Mouse (Mus musculus) CH12.LX (cell line): ENCODE data around the gene Olfr1495. TPM values are rescaled to one million over a fixed set of nuclear protein-coding genes. Genes with fewer than 3 reads are reported as not detected.

Experiments
- DNase-seq: peaks from one replicate; pipeline ENCODE4 v3.0.0-alpha.2; 2013; ENCODE audit errors: extremely low read depth
- H3K27ac ChIP-seq: 2 replicates; pipeline ENCODE4 v1.5.1; 2012; ENCODE audit warnings: low read depth, mild to moderate bottlenecking, control low read depth, moderate library complexity; ENCODE audit not compliant: insufficient read depth
- H3K27me3 ChIP-seq: replicated peaks from 2 replicates; pipeline ENCODE3; 2012; ENCODE audit warnings: inconsistent platforms
- H3K36me3 ChIP-seq, 2 experiments: replicated peaks in 1 of 2; 2 replicates each; pipeline versions ENCODE3 to v1.6.1; 2012; ENCODE audit warnings: inconsistent platforms in 1 of 2, low read length in 1 of 2, mild to moderate bottlenecking in 1 of 2, mixed read lengths in 1 of 2, moderate library complexity in 1 of 2; ENCODE audit not compliant: control insufficient read depth in 1 of 2, insufficient read depth in 1 of 2
- H3K4me1 ChIP-seq, 2 experiments: 2 replicates each; pipeline ENCODE4 v1.6.1; 2012; ENCODE audit warnings: inconsistent platforms in 1 of 2, moderate library complexity in 1 of 2; ENCODE audit not compliant: insufficient read depth in 2 of 2, control insufficient read depth in 1 of 2
- H3K4me2 ChIP-seq: 2 replicates; pipeline ENCODE4 v1.6.1; 2012; ENCODE audit warnings: low read depth, mild to moderate bottlenecking, control low read depth; ENCODE audit not compliant: poor library complexity, insufficient read depth, severe bottlenecking
- H3K4me3 ChIP-seq, 3 experiments: fragments of 150-350 bp in 1 of 3; sonication (generic) in 1 of 3; replicated peaks in 1 of 3; 2 replicates each; pipeline versions ENCODE3 to v1.5.1; 2011 to 2012; ENCODE audit warnings: low read depth in 2 of 3, low read length in 2 of 3, mild to moderate bottlenecking in 2 of 3, moderate library complexity in 2 of 3, control low read depth in 1 of 3, improper control_type of control experiment in 1 of 3, inconsistent platforms in 1 of 3, mixed read lengths in 1 of 3; ENCODE audit not compliant: poor library complexity in 1 of 3
- H3K79me2 ChIP-seq: replicated peaks from 2 replicates; pipeline ENCODE4 v1.6.1; 2012; ENCODE audit warnings: mild to moderate bottlenecking, moderate library complexity; ENCODE audit not compliant: control insufficient read depth, poor library complexity, insufficient read depth, severe bottlenecking; ENCODE audit errors: extremely low read depth
- H3K9ac ChIP-seq: 2 replicates; pipeline ENCODE4 v1.6.1; 2012; ENCODE audit warnings: low read depth, mild to moderate bottlenecking, control low read depth, moderate library complexity; ENCODE audit not compliant: insufficient read depth
- H3K9me3 ChIP-seq: replicated peaks from 2 replicates; pipeline ENCODE3; 2012; ENCODE audit warnings: low read length, inconsistent platforms, mixed read lengths
- BHLHE40 ChIP-seq: IDR thresholded peaks from 2 replicates; pipeline ENCODE4 v1.6.1; 2011; ENCODE audit warnings: mild to moderate bottlenecking, low read depth, low read length, improper control_type of control experiment
- CTCF ChIP-seq, 2 experiments: IDR thresholded peaks in 1 of 2; conservative IDR thresholded peaks in 1 of 2; 2 replicates each; pipeline ENCODE4 v1.5.1; 2011 to 2012; ENCODE audit warnings: low read depth in 2 of 2, low read length in 2 of 2, improper control_type of control experiment in 1 of 2, inconsistent platforms in 1 of 2, mild to moderate bottlenecking in 1 of 2, moderate library complexity in 1 of 2
- E2F4 ChIP-seq: IDR thresholded peaks from 2 replicates; pipeline ENCODE4 v1.6.1; 2011; ENCODE audit warnings: low read depth, low read length, improper control_type of control experiment; ENCODE audit not compliant: insufficient replicate concordance
- ETS1 ChIP-seq: conservative IDR thresholded peaks from 2 replicates; pipeline ENCODE4 v1.6.1; 2012; ENCODE audit warnings: low read depth, mild to moderate bottlenecking, inconsistent platforms, low read length, improper control_type of control experiment, moderate library complexity
- GABPA ChIP-seq: IDR thresholded peaks from 2 replicates; pipeline ENCODE4 v1.6.1; 2012; ENCODE audit warnings: low read depth, low read length, improper control_type of control experiment, inconsistent platforms; ENCODE audit not compliant: insufficient replicate concordance
- MAZ ChIP-seq: IDR thresholded peaks from 2 replicates; pipeline ENCODE4 v1.6.1; 2012; ENCODE audit warnings: low read depth, mild to moderate bottlenecking, inconsistent platforms, low read length, improper control_type of control experiment, moderate library complexity
- MEF2A ChIP-seq: IDR thresholded peaks from 2 replicates; pipeline ENCODE4 v1.6.1; 2014; ENCODE audit warnings: low read depth, mild to moderate bottlenecking, inconsistent platforms, low read length, improper control_type of control experiment, borderline replicate concordance
- MXI1 ChIP-seq: IDR thresholded peaks from 2 replicates; pipeline ENCODE4 v1.6.1; 2011; ENCODE audit warnings: mild to moderate bottlenecking, low read depth, low read length, improper control_type of control experiment
- NRF1 ChIP-seq: IDR thresholded peaks from 2 replicates; pipeline ENCODE4 v1.6.1; 2014; ENCODE audit warnings: low read depth, mild to moderate bottlenecking, inconsistent platforms, low read length, improper control_type of control experiment, moderate library complexity
- POLR2A ChIP-seq: IDR thresholded peaks from 2 replicates; pipeline ENCODE4 v1.6.1; 2011; ENCODE audit warnings: low read depth, mild to moderate bottlenecking, improper control_type of control experiment, low read length
- RAD21 ChIP-seq: IDR thresholded peaks from 2 replicates; pipeline ENCODE4 v1.6.1; 2011; ENCODE audit warnings: low read depth, mild to moderate bottlenecking, low read length, improper control_type of control experiment, moderate library complexity
- RCOR1 ChIP-seq: conservative IDR thresholded peaks from 2 replicates; pipeline ENCODE4 v1.6.1; 2012; ENCODE audit warnings: low read depth, mild to moderate bottlenecking, inconsistent platforms, low read length, improper control_type of control experiment
- SMC3 ChIP-seq: IDR thresholded peaks from 2 replicates; pipeline ENCODE4 v1.6.1; 2011; ENCODE audit warnings: low read depth, low read length, improper control_type of control experiment
- TCF12 ChIP-seq: IDR thresholded peaks from 2 replicates; pipeline ENCODE4 v1.6.1; 2014; ENCODE audit warnings: low read depth, mild to moderate bottlenecking, inconsistent platforms, low read length, improper control_type of control experiment
- ZKSCAN1 ChIP-seq: IDR thresholded peaks from 2 replicates; pipeline ENCODE4 v1.6.1; 2012; ENCODE audit warnings: low read depth, inconsistent platforms, low read length, improper control_type of control experiment, borderline replicate concordance
- dilution Hi-C: fragments of 300-500 bp; cut with MboI; formaldehyde crosslinking; loops from 2 replicates; pipeline ENCODE4 v1.14.3; 2020; ENCODE audit warnings: low sequenced_read_pairs; ENCODE audit not compliant: extremely low pct_unique_long_range_greater_than_20kb, extremely low pct_ligation_motif_present
- in situ Hi-C: fragments of 300-500 bp; cut with MboI; formaldehyde crosslinking; loops from 3 replicates; pipeline ENCODE4 v1.14.3; 2019; ENCODE audit warnings: low sequenced_read_pairs, low pct_ligation_motif_present, low pct_unique_long_range_greater_than_20kb, mixed read lengths
- polyA plus RNA-seq: library from polyadenylated mRNA; unstranded; fragments of >175 nt; gene quantifications from 2 replicates; pipeline ENCODE4 v1.2.1, GENCODE M21; 2012; ENCODE audit warnings: low read depth; ENCODE audit not compliant: insufficient read length
- total RNA-seq, 2 experiments: library from RNA; depleted of rRNA; stranded (reverse); fragments of 300-350 nt in 1 of 2; fragments of >200 nt in 1 of 2; gene quantifications; 2 replicates each; pipeline ENCODE4 v1.2.3; 2012 to 2014

Gene Olfr1495
- total and polyA plus RNA-seq, 3 experiments, result not detected

DNA sequence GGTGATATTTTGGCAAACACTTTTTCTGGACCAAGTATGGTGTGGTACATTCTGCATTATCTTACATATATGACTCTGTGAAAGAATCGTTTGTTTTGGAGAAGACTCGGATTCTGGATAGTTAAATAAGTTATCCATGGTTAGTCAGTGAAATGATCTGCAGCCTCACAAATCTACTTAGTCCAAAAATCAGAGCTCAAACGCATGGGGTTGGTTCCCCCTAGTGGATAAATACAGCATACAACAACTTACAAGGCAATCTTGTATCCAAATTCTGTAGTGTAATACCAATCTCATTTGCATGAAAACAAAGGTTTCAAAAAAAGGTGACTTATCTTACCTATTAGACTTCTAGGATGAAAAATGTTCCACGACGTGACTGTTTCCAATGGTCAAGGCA is 54.4 kb downstream of the Olfr1495 start:
- no peaks in the 10 kb centered on the region for H3K79me2 ChIP-seq
- no peak overlapping the region for H3K27ac ChIP-seq
- H3K4me1 ChIP-seq, result peaks cover 0 to 5% of the 10 kb centered on the region in 2 experiments; a peak in 1 of 4 replicates
- in situ Hi-C loops, result no loop called here
- H3K27me3 ChIP-seq, result no peaks in the 10 kb centered on the region
- H3K9ac ChIP-seq, result no peak overlapping the region
- H3K4me2 ChIP-seq, result no peak overlapping the region
- no peaks in the 10 kb centered on the region for H3K36me3 ChIP-seq
- no peak for TF ChIP-seq NRF1
- peak; percentile 76 for TF ChIP-seq RAD21
- TF ChIP-seq ETS1, result no peak
- TF ChIP-seq BHLHE40, result no peak
- TF ChIP-seq SMC3, result peak; percentile 22; the same call in 1 of the 2 replicates
- peak; percentile 39 to 66; a peak in 3 of 4 replicates for TF ChIP-seq CTCF (conservative IDR thresholded peaks at IDR 0.05 in 1 of 2, IDR thresholded peaks at IDR 0.05 in 1 of 2; ENCODE audit: low read depth in 2 of 2, low read length in 2 of 2)
- dilution Hi-C loops, result no loop called here
- no peak overlapping the region for H3K4me3 ChIP-seq
- DNase-seq, result peak; percentile 51
- no peaks in the 10 kb centered on the region for H3K9me3 ChIP-seq

DNA sequence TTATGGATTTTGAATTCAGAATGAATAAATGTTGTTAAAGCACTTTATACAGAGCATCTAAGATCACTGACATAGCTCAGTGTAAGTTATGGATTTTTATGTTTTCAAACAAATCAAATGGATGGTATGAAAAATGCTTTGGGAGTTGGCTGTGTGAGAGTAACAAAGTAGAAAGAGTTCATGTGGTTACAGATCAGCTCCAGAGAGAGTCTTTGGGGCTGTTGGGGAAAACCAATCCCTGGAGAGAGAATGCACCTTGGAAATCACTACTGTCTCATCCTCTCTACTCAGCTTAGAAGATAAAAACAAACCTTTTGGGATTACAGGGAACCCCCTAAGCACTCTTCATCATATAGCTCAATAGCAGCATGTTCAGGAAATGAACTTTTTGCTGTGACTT is 54.9 kb downstream of the Olfr1495 start, which contains the start of gene Olfr1499:
Gene Olfr1499 (minus strand): TSS at position 101 of the 400 bp plus-strand sequence.
- DNase-seq, result no peak
- dilution Hi-C loops (no loop called here), in situ Hi-C loops (no loop called here)
- peaks cover 0 to 5% of the 10 kb centered on the region in 2 experiments; a peak in 1 of 4 replicates for H3K4me1 ChIP-seq
- TF ChIP-seq GABPA (no peak), RCOR1 (no peak), CTCF (conservative IDR thresholded peaks at IDR 0.05 in 1 of 2, IDR thresholded peaks at IDR 0.05 in 1 of 2; ENCODE audit: low read depth in 2 of 2, low read length in 2 of 2) (no peak), ZKSCAN1 (no peak), BHLHE40 (no peak), MAZ (no peak), TCF12 (no peak), MXI1 (no peak), E2F4 (no peak), MEF2A (no peak), POLR2A (no peak), NRF1 (no peak)
- H3K4me2 ChIP-seq, result no peak within 1 kb of the TSS
- no peaks in the 10 kb centered on the region for H3K9me3 ChIP-seq
- no peaks in the 10 kb centered on the region for H3K36me3 ChIP-seq
- H3K79me2 ChIP-seq, result no peaks in the 10 kb centered on the region
- H3K27ac ChIP-seq, result no peak within 1 kb of the TSS
- no peak within 1 kb of the TSS for H3K9ac ChIP-seq
- no peaks in the 10 kb centered on the region for H3K27me3 ChIP-seq
- H3K4me3 ChIP-seq, result no peak within 1 kb of the TSS

Other genes with a start within 250 kb of the Olfr1495 start
- gene Olfr1480, start 236.7 kb upstream of the Olfr1495 start, total RNA-seq (2012; rRNA removed), result not detected in 2 replicates
- gene Olfr1480, start 236.7 kb upstream of the Olfr1495 start, total RNA-seq (2014; rRNA removed), result not detected in 2 replicates
- not detected in 2 replicates for gene Olfr1480, start 236.7 kb upstream of the Olfr1495 start, polyA plus RNA-seq
- gene Olfr1484, start 181.1 kb upstream of the Olfr1495 start, total RNA-seq (2012; rRNA removed), result not detected in 2 replicates
- not detected in 2 replicates for gene Olfr1484, start 181.1 kb upstream of the Olfr1495 start, total RNA-seq (2014; rRNA removed)
- not detected in 2 replicates for gene Olfr1484, start 181.1 kb upstream of the Olfr1495 start, polyA plus RNA-seq
- not detected in 2 replicates for gene Olfr1487, start 147.2 kb upstream of the Olfr1495 start, total RNA-seq (2012; rRNA removed)
- not detected in 2 replicates for gene Olfr1487, start 147.2 kb upstream of the Olfr1495 start, total RNA-seq (2014; rRNA removed)
- gene Olfr1487, start 147.2 kb upstream of the Olfr1495 start, polyA plus RNA-seq, result not detected in 2 replicates
- not detected in 2 replicates for gene Olfr1489, start 133.0 kb upstream of the Olfr1495 start, total RNA-seq (2012; rRNA removed)
- not detected in 2 replicates for gene Olfr1489, start 133.0 kb upstream of the Olfr1495 start, total RNA-seq (2014; rRNA removed)
- not detected in 2 replicates for gene Olfr1489, start 133.0 kb upstream of the Olfr1495 start, polyA plus RNA-seq
- gene Olfr1490, start 113.5 kb upstream of the Olfr1495 start, total RNA-seq (2012; rRNA removed), result not detected in 2 replicates
- gene Olfr1490, start 113.5 kb upstream of the Olfr1495 start, total RNA-seq (2014; rRNA removed), result not detected in 2 replicates
- not detected in 2 replicates for gene Olfr1490, start 113.5 kb upstream of the Olfr1495 start, polyA plus RNA-seq
- not detected in 2 replicates for gene Olfr1491, start 67.3 kb upstream of the Olfr1495 start, total RNA-seq (2012; rRNA removed)
- gene Olfr1491, start 67.3 kb upstream of the Olfr1495 start, total RNA-seq (2014; rRNA removed), result not detected in 2 replicates
- gene Olfr1491, start 67.3 kb upstream of the Olfr1495 start, polyA plus RNA-seq, result not detected in 2 replicates
- not detected in 2 replicates for gene Olfr1493-ps1, start 41.3 kb upstream of the Olfr1495 start, total RNA-seq (2012; rRNA removed)
- not detected in 2 replicates for gene Olfr1493-ps1, start 41.3 kb upstream of the Olfr1495 start, total RNA-seq (2014; rRNA removed)
- not detected in 2 replicates for gene Olfr1493-ps1, start 41.3 kb upstream of the Olfr1495 start, polyA plus RNA-seq
- not detected in 2 replicates for gene Olfr1494, start 24.9 kb upstream of the Olfr1495 start, total RNA-seq (2012; rRNA removed)
- gene Olfr1494, start 24.9 kb upstream of the Olfr1495 start, total RNA-seq (2014; rRNA removed), result not detected in 2 replicates
- not detected in 2 replicates for gene Olfr1494, start 24.9 kb upstream of the Olfr1495 start, polyA plus RNA-seq
- gene Olfr1496, start 13.3 kb downstream of the Olfr1495 start, total RNA-seq (2012; rRNA removed), result not detected in 2 replicates
- not detected in 2 replicates for gene Olfr1496, start 13.3 kb downstream of the Olfr1495 start, total RNA-seq (2014; rRNA removed)
- gene Olfr1496, start 13.3 kb downstream of the Olfr1495 start, polyA plus RNA-seq, result not detected in 2 replicates
- not detected in 2 replicates for gene Olfr1497, start 33.6 kb downstream of the Olfr1495 start, total RNA-seq (2012; rRNA removed)
- gene Olfr1497, start 33.6 kb downstream of the Olfr1495 start, total RNA-seq (2014; rRNA removed), result not detected in 2 replicates
- not detected in 2 replicates for gene Olfr1497, start 33.6 kb downstream of the Olfr1495 start, polyA plus RNA-seq
- not detected in 2 replicates for gene Olfr1499, start 54.8 kb downstream of the Olfr1495 start, total RNA-seq (2012; rRNA removed)
- gene Olfr1499, start 54.8 kb downstream of the Olfr1495 start, total RNA-seq (2014; rRNA removed), result not detected in 2 replicates
- not detected in 2 replicates for gene Olfr1499, start 54.8 kb downstream of the Olfr1495 start, polyA plus RNA-seq
- not detected in 2 replicates for gene Olfr1500, start 65.9 kb downstream of the Olfr1495 start, total RNA-seq (2012; rRNA removed)
- not detected in 2 replicates for gene Olfr1500, start 65.9 kb downstream of the Olfr1495 start, total RNA-seq (2014; rRNA removed)
- not detected in 2 replicates for gene Olfr1500, start 65.9 kb downstream of the Olfr1495 start, polyA plus RNA-seq
- not detected in 2 replicates for gene Olfr1501, start 86.1 kb downstream of the Olfr1495 start, total RNA-seq (2012; rRNA removed)
- gene Olfr1501, start 86.1 kb downstream of the Olfr1495 start, total RNA-seq (2014; rRNA removed), result not detected in 2 replicates
- gene Olfr1501, start 86.1 kb downstream of the Olfr1495 start, polyA plus RNA-seq, result not detected in 2 replicates
- not detected in 2 replicates for gene Olfr1502, start 97.2 kb downstream of the Olfr1495 start, total RNA-seq (2012; rRNA removed)
- not detected in 2 replicates for gene Olfr1502, start 97.2 kb downstream of the Olfr1495 start, total RNA-seq (2014; rRNA removed)
- not detected in 2 replicates for gene Olfr1502, start 97.2 kb downstream of the Olfr1495 start, polyA plus RNA-seq
- not detected in 2 replicates for gene Olfr1504, start 133.3 kb downstream of the Olfr1495 start, total RNA-seq (2012; rRNA removed)
- gene Olfr1504, start 133.3 kb downstream of the Olfr1495 start, total RNA-seq (2014; rRNA removed), result not detected in 2 replicates
- not detected in 2 replicates for gene Olfr1504, start 133.3 kb downstream of the Olfr1495 start, polyA plus RNA-seq
- gene Olfr1505, start 148.9 kb downstream of the Olfr1495 start, total RNA-seq (2012; rRNA removed), result not detected in 2 replicates
- gene Olfr1505, start 148.9 kb downstream of the Olfr1495 start, total RNA-seq (2014; rRNA removed), result not detected in 2 replicates
- not detected in 2 replicates for gene Olfr1505, start 148.9 kb downstream of the Olfr1495 start, polyA plus RNA-seq